Mouse (Mus musculus): ENCODE results near the gene Mpzl2. TPM values are rescaled to one million over a fixed set of nuclear protein-coding genes. Genes with fewer than 3 reads are reported as not detected.

Gene Mpzl2
- total RNA-seq (2015) (not detected in 2 replicates), total RNA-seq (2017) (0.04 TPM in 1 of 2 replicates, not detected in the other)

DNA sequence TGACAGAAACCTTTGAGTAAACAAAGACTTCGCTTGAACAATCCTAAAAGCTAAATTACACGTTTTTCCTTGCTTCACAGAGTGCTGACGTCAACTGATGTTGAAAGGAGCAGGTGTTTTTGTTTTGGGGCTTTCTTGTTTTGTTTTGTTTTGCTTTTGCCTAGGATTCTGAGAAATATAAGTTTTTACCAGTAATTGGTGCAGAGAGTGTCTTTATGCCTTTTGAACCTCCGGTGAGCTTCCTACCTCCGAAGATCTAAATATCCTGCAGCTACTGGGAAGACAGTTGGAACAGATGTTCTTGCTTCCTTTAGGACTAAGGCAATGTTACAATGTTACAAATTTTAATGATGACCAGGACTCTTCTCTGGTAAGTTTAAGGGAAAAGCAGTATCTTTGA lies at the start of gene Mpzl2:
Gene Mpzl2, plus strand, starts transcription at position 301 of the 400 bp plus-strand sequence.
- ATAC-seq (ENCODE audit: poor library complexity, severe bottlenecking): no peak

DNA sequence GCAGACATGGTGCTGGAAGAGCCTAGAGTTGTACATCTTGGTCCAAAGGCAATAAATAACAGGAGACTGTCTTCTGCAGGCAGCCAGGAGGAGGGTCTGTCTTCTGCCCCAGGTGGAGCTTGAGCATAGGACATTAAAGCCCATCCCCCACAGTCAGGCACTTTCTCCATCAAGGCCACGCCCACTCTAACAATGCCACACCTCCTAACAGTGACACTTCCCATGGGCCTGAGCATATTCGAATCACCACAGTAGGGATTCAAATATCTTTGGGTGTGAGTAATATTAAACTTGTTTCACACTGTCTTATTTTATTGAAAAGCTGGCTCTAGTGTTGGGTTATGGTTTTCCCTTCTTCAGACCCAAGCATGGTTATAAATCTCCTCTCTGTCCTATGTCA lies 47.8 kb upstream of the Mpzl2 start:
- no peak for ATAC-seq (ENCODE audit: poor library complexity, severe bottlenecking)

DNA sequence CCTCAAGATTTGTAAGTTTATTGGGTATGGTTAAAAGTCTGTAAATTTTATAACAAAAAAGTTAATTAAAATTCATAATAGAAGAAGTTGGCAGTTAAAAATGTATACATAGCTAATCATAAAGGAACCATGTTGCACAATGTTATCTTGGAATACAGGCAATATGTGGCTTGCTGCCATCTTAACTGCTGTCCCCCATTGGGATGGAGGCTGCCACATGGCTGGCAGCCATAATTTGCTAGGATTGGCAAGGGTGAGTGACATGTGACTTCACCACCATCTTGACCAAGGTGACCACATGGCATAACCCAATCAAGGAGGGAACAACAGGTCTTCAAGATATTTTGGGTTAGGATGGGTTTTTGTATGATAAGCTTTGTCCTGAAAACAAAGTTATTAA lies 47.3 kb upstream of the Mpzl2 start:
- no peak for ATAC-seq (ENCODE audit: poor library complexity, severe bottlenecking)

DNA sequence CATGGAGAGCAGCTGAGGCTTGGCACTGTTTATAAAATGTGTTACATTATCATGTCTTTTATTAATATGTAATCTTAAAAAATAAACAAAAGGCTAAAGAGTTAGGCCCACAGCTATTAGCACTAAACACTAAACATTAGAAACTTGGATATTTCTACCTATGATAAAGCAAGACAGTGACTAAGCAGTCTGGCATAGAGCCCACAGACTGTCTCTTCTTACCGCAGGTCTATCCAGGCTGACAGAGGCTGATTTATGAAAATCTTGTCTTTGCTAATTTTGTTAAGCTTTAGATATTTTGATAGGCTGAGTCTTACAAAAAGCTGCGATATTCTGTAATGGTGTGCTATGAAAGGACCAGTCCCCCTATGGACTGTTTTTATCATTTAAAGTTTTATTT lies 46.3 kb upstream of the Mpzl2 start:
- ATAC-seq (ENCODE audit: poor library complexity, severe bottlenecking): no peak

DNA sequence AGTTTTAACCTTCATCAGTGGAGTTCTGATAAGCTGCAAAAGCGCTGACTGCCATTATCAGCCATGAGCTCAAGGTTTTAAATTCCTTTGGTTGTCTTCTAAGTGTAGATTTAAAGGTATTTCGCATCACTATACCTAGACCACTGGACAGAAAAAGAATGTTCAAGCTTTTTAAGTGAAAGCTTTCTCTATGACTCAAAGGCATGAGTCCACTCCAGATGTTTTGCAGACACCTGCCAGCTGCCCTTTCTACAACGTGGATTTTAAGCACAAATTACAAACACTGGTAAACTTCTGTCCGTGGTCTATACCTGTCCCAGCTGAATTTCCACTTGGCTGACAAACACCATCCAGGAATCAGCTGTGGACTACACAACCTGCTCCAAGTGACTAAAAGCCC lies 44.6 kb upstream of the Mpzl2 start:
- no peak for ATAC-seq (ENCODE audit: poor library complexity, severe bottlenecking)

DNA sequence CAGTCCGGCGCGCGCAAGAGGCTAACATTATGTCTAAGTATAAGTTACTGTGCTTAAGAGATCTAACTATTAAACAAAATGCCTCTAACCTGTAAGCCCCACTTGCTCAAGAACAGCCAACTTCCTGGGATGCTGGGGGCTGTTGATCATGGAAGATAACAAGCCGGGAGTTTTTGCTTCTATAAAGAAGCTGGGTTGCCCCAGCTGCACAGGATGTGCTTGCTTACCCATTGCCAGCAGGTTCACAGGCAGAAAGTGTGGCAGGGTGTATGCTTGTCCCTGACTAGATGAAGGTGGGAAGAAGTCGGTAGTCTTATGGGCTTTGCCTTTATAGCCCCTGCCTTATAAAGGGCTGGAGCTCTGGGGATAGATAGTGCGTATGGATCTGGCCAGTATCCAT lies 43.0 kb upstream of the Mpzl2 start:
- no peak for ATAC-seq (ENCODE audit: poor library complexity, severe bottlenecking)

DNA sequence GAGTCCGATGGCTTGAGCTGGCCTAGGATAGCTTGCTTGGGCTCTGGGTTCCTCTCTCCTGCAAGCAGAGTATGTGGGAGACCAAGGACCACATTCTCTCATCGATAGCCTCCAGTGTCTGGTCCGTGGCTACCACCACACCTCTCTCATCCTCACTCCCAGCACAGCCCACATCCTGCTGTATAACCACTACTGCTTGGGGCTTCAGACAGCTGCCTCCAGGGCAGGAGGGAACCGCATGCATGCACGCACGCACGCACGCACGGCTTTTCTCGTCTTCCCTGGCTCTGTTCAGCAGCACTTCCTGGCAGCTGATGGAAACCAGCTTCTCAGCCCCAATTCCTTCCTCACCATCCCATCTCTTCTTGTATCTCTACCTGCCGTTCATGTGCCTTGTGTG lies 41.5 kb upstream of the Mpzl2 start:
- no peak for ATAC-seq (ENCODE audit: poor library complexity, severe bottlenecking)

DNA sequence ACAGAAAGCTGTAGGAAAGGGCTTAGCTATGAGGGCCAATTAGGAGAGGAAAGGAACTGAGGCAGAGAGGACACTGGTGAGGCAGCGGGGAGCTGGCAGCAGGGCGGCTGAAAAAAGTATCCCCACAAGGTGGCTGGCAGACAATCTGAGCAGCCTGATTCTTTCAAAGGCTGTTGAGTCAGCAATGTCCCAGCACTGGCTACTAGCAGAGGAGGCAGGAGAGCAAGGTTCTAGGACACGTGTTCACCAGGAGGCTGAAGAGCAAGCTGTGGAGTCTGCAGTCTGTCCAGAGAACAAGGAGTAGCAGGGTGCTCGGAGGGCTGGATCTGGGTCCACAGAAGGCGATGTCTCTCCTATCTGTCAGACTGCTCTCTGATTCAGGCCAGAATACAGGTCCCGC lies 40.4 kb upstream of the Mpzl2 start:
- no peak for ATAC-seq (ENCODE audit: poor library complexity, severe bottlenecking)

DNA sequence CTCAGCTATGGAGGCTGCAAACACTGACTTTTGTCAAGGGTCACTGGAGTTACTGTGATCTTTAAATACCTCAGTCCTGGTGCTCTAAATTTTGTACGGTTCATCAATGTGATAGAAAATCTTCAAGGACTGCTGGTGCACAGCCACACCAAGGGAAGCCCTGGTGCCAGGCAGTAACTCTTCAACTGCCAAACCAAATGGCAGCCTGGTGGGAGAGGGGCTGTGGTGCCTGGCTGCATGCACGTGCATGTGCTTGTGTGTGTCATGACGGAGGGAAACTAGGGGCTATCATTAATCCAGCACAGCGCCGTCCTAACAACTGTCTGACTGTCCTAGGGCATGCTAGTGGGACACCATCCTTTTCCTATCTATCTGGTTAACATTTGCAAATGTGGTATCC lies 39.8 kb upstream of the Mpzl2 start:
- no peak for ATAC-seq (ENCODE audit: poor library complexity, severe bottlenecking)

DNA sequence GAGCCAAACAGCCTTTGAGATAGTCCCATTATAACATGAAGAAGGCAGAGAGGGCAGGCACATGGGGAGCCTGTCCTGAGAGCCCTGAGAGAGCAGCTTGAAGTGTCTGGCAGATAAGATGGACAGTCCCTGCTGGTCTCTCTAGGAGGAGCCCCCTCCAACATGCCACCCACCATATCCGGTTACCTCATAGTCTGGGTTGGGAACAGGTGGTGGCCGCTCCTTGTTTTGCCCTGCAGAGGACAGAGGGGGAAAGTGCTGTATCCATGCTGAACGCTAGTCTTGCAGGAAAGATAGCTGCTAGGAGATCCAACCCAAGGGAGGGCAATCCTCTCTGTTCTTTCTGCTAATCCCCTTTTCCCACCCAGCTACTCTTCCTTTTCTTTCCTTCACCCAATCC lies 39.4 kb upstream of the Mpzl2 start:
- no peak for ATAC-seq (ENCODE audit: poor library complexity, severe bottlenecking)

DNA sequence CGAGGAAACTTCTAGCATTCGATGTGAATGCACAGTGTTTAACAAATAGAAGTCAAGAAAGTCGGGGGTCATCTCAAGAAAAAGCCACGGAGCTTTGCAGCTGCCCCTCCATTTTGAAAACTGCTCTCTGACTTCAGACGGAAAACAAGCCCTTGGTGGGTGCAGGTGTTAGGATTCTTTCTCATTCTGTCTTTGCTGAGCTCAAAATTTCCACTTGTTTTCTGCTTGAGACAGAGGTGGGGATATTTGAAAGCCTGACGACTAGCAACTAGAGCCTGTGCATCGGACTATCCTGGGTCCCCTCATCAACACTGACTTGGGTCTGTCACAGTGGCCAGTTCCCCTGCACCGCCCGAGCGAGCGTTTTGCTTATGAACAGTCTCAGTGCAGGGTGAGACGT lies 32.2 kb upstream of the Mpzl2 start:
- ATAC-seq (ENCODE audit: poor library complexity, severe bottlenecking): no peak

DNA sequence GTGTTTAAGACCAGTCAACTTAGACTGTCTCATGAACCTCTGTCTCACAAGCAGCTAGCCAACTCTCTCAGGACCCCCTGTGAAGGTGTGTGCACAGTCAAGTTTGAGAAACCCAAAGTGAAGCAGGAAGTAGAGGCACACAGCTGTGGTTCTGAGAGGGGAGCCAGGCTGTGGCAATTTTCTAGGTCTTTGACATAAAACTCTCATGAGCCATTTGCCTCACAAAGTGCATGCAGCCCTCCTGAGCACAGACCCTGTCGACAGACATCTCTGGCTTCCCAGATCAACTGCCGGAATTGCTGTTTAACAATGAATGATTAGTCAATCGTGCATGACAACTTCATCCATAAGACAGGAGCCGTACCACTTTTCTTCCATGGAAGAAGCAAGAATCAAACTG lies 31.3 kb upstream of the Mpzl2 start:
- no peak for ATAC-seq (ENCODE audit: poor library complexity, severe bottlenecking)

DNA sequence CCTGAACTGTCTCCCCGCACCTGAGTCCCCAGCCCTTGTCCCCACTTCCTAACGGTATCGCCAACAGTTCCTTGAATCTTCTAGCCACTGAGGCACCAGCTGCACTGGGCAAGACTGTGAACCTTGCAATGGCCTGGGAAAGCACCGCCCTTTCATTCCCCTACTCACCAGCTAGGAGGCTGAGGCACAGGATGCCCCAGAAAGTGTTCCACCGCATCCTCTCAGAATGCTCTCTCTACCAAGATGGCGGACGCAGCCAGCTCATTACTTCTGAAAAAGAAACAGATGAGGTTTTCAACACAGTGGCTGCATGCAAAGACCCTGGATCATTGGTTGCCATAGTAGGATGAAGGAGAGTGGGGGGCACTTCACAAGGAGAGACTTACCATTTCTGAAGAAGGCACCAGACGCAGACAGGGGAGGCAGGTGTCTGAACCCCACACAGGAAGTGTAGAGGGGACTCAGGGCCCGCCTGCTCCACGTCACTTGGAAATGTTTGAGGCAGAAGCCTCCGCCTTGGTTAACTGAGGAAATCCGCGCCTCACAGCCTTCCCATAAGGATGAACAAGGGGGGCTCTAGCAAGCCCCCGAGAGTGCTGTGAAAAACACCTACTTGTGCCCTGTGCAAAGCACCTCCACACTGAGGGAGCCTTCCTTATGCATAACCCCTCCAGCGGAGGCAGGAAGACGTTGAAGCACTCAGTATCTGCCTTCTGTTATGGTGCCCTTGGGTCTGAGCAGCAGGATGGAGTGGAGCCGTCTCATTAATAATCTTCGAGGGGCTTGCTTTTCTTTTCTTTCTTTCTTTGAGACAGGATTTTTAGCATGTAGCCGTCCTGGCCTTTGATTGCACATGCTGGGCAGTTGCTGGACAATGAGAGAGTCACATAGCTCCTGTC lies 30.2 kb upstream of the Mpzl2 start, which contains the start of gene Cd3e:
Gene Cd3e, minus strand, starts transcription at position 448 of the 899 bp plus-strand sequence.
- ATAC-seq (ENCODE audit: poor library complexity, severe bottlenecking): no peak

DNA sequence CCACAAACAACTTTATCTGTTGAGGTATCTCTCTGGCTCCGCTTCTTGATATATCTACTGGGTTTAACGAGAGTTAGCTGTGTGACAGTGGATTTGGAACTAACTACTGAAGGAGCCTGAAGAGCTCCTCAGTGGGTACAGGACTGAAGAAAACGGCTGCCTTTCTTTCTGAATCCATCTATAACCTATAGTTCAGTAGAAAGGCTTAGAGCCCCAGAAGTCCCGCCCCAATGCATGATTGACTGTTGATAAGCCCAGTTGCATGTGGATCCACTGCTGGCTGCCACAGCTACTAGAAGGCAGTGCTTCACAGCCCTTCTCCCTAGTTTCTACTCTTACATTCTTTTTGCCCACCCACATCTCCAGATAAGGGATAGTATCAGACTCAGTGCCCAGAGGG lies 29.1 kb upstream of the Mpzl2 start:
- ATAC-seq (ENCODE audit: poor library complexity, severe bottlenecking): no peak

DNA sequence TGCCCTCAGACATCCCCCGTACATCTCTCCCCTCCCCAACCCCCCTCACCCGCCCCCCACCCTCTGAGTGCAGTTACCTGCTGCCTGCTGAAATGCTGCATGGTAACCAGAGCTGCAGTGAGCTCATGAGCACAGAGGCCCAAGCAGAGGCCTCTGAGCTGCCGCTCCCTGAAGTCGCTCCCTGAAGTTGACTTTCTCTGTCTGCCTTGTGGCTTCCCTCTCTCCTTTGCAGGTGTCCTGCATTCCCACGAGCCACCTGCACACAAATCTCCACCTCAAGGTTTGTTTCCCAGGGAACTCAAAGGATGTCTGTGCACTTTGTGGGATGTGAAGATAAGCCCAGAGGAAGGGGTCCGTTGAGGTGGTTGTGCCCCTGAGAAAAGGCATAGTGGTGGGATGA lies 28.3 kb upstream of the Mpzl2 start:
- ATAC-seq (ENCODE audit: poor library complexity, severe bottlenecking): no peak

DNA sequence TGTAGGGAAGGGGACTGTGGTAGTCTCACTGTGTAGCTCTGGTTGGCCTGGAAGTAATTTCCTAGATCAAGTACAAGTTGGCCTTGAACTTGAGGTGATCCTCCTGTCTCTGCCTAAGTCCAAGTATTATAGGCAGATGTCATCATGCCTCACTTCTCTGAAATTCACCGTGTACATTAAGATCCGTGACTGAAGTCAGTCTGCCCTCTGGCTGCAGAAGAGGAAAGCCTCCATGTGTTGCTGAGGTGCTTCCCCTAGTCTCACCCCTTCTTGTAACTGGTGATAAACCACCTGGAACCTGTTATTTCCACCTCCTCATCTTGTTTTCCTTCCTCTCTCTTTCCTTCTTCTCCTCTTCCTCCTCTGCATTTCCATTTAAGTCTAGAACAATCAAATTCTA lies 24.7 kb upstream of the Mpzl2 start:
- 0 out of 2 replicates have a peak, but pooled peaks have one; percentile 54 for ATAC-seq (ENCODE audit: poor library complexity, severe bottlenecking)

DNA sequence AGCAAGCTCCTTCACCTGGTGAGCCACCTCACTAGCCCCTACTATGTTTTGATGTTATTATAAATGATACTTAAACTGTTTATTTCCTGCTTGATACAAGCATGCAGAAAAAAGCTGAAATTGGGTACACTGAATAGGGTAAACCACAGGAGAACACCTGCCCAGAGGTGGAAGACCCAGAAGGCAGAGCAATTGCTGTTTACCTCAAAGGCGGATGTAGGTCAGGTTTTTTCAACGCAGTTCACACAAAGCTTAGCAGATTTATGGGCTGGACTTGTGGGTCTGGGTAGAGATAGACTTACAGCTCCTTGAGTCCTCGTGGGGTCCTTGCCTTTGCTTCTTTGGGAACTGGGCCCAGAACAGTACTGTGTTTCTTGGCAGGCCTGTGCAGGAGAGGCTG lies 23.8 kb upstream of the Mpzl2 start:
- no peak for ATAC-seq (ENCODE audit: poor library complexity, severe bottlenecking)

DNA sequence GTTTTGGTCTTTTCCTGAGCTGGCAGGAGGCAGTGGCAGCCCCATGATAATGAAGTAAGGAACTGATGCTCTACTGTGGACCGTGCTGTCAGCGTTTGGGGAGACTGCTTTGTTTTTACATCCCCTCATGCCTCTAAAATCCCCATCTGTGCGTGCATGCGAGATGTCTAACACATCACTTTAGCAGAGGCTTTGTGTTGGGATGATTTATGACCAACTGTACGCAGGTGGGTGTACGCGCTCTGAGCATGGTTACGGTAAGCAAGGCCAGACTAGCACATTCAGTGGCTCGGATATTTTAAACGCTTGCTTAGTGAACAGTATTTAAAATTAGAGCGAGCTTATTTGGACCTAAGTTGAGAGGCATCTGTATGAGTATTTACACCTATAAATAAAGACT lies 21.6 kb upstream of the Mpzl2 start:
- ATAC-seq (ENCODE audit: poor library complexity, severe bottlenecking): no peak

DNA sequence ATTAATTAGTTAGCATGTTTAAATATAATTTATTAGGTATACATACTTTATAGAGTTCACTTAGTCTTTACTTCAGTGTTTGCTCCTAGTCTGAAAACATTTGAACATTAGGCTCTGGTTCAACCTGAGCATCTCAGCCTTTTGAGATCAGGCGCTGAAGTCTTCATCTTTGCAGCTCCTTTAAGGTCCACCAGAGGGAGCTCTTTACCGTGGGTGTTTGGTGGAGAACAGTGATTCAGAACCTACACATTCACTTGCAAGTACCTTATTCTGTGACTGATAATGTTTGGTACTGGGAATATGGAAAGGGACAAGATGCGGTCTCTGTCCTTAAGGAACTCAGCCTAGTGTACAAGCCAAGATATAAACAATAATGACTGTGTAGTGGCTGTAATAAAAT lies 16.8 kb upstream of the Mpzl2 start:
- peak; percentile 84 for ATAC-seq (ENCODE audit: poor library complexity, severe bottlenecking)

DNA sequence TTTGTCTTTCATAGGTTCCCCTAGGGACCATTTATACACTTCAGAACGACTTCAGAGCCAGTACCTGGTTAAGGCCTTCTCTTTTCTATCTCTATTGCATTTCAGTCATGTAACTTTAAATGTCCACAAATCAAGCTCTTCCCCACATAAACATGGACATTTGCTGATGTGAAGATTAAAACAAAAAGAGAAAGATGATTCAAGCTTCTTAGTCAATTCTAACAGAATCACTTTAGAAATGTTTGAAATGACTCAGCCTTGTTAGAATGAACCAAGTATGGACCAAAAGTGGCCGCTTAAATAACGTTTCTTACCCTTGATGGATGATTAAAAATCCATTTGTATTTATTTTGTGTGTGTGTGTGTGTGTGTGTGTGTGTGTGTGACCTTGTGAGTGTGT lies 16.0 kb upstream of the Mpzl2 start:
- ATAC-seq (ENCODE audit: poor library complexity, severe bottlenecking): no peak

DNA sequence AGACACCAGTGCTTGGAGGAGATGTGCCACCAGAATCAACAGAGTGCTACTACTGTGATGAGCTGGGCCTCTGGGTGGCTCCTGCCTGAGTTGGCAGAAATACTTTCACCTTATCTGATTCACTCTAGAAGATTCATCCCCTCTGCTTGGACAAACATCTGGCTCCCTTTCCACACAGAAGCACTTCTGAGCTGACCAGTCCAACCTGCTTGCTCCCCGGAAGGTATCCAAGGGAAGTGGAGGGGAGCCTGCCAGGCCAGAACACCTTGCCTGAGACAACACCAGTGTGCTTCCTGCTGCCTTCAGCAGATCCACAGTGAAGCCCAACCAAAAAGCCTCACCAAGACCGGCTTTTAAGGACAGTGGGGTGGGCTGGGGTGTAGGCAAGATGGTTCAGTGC lies 15.4 kb upstream of the Mpzl2 start:
- ATAC-seq (ENCODE audit: poor library complexity, severe bottlenecking): no peak

DNA sequence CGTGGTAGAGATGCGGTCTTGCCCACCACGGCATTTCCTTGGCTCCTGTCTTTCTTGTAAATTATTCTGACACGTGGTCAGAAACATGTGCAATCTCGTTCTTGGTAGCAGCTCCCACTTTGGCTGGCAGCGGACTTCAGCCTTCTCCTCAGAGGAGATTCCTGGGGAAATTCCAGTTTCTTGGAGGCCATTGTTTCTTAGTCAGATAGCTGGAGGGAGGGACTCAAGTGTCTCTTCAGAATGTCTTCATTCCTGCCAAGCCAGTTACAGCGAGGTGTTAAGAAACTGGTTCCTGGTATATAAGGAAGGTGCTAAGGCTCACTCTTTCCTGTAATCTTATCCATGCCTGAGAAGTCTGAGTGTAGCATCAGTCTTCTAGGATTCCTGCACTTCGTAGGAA lies 12.2 kb upstream of the Mpzl2 start:
- ATAC-seq (ENCODE audit: poor library complexity, severe bottlenecking): no peak

DNA sequence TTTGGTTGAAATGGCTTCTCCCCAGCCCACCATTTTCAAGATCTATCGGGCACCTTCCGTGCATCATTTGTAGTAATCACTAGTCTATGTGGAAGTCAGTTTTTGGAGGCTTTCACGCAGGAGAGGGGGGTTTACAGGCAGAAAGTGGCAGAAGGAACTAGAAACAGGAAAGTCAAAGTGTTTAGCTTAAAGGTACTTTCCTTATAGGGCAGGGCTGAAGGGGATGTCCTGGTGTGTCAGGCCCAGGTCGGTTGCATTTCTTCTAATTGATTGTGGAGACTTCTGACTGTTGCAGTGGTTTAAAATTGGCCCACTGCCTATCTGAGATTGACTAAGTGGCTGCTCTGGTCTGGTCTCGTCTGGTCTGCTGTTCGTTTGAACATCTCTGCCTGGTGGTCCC lies 9.3 kb upstream of the Mpzl2 start:
- no peak for ATAC-seq (ENCODE audit: poor library complexity, severe bottlenecking)

Data from megakaryocyte, adult 5-6 weeks (primary cell).